Mouse (Mus musculus) small intestine, adult 2 months (tissue): ENCODE measurements around the gene Smyd4.

Experiments used
- CTCF ChIP-seq: fragments of 200-500 bp; IDR thresholded peaks from 2 replicates; pipeline ENCODE4 v1.5.1; 2012; ENCODE audit warnings: low read depth, mild to moderate bottlenecking, control low read depth, inconsistent platforms, low read length, moderate library complexity, mixed read lengths; ENCODE audit not compliant: insufficient replicate concordance, insufficient read length; ENCODE audit errors: extremely low read depth
- POLR2A ChIP-seq: fragments of 200-500 bp; IDR thresholded peaks from 2 replicates; pipeline ENCODE4 v1.6.1; 2012; ENCODE audit warnings: low read depth, mild to moderate bottlenecking, control low read depth, inconsistent platforms, low read length, moderate library complexity

DNA sequence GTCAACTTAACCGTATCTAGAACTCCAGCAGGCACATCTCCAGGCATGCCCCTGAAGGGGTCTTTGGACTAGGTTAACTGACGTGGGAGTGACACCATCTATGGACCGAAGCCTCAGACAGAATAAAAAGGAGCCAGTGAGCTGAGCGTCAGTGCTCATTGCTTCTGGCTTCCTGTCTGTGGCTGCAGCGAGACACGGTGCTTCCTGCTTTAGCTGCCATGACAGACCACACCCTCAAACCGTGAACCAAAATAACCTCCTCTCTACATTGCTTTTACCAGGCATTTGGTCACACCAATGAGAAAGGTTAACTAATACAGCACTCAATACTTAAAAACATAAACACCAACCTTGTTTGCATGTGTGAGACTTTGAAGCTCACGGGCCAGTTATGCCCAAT lies 11.6 kb upstream of the Smyd4 start:
- TF ChIP-seq CTCF (no peak), POLR2A (no peak; the same call in 1 of the 2 replicates)
